Mouse (Mus musculus) heart, embryonic 11.5 days (tissue): ENCODE results near the gene Mob2. TPM values are rescaled to one million over a fixed set of nuclear protein-coding genes. Genes with fewer than 3 reads are reported as not detected.
A peak's percentile ranks its signal among the peaks of the same experiment; 100 is the strongest.

Source experiments
- ATAC-seq: fragments of 200-750 bp; cut with Nextera tagmentation; replicated peaks from 2 replicates; pipeline ENCODE4 v1.8.0; 2017; ENCODE audit warnings: moderate library complexity; ENCODE audit not compliant: insufficient number of reproducible peaks, low FRiP score, low TSS enrichment
- H3K27ac ChIP-seq: fragments of 300-500 bp; sonication (generic); 2 replicates; pipeline ENCODE4 v1.5.1; 2014; ENCODE audit warnings: mild to moderate bottlenecking, low read depth, low read length
- H3K27me3 ChIP-seq: fragments of 300-500 bp; sonication (generic); 2 replicates; pipeline ENCODE4 v1.6.1; 2014; ENCODE audit warnings: mild to moderate bottlenecking, low read length, mixed read lengths; ENCODE audit not compliant: control insufficient read depth, insufficient read depth
- H3K36me3 ChIP-seq: fragments of 300-500 bp; sonication (generic); 2 replicates; pipeline ENCODE4 v1.6.1; 2014; ENCODE audit warnings: mild to moderate bottlenecking, low read length, moderate library complexity, mixed read lengths; ENCODE audit not compliant: control insufficient read depth, insufficient read depth
- H3K4me1 ChIP-seq: fragments of 300-500 bp; sonication (generic); 2 replicates; pipeline ENCODE4 v1.6.1; 2014; ENCODE audit warnings: low read length; ENCODE audit not compliant: control insufficient read depth, insufficient read depth
- H3K4me2 ChIP-seq: fragments of 300-500 bp; sonication (generic); 2 replicates; pipeline ENCODE4 v1.6.1; 2014; ENCODE audit warnings: mild to moderate bottlenecking, moderate library complexity
- H3K4me3 ChIP-seq: fragments of 300-500 bp; sonication (generic); 2 replicates; pipeline ENCODE4 v1.5.1; 2014; ENCODE audit warnings: low read depth, low read length
- H3K9ac ChIP-seq: fragments of 300-500 bp; sonication (generic); 2 replicates; pipeline ENCODE4 v1.6.1; 2014; ENCODE audit warnings: mild to moderate bottlenecking, low read depth, low read length, moderate library complexity
- H3K9me3 ChIP-seq: fragments of 300-500 bp; sonication (generic); replicated peaks from 2 replicates; pipeline ENCODE4 v1.6.1; 2016; ENCODE audit warnings: low read length; ENCODE audit not compliant: control insufficient read depth
- WGBS: fragments of 180-500 bp; shearing (Covaris S2); extraction: QIAGEN DNeasy Blood & Tissue Kit; methylation state at CpG from one replicate; pipeline ENCODE4 v1.1.7; 2014; ENCODE audit not compliant: insufficient replicate concordance; 5-methylcytosine and 5-hydroxymethylcytosine counted together
- polyA plus RNA-seq: library from polyadenylated mRNA; unstranded; fragments of >200 nt; fragmentation: Nextera tagmentation; extraction: Ambion mirVana; gene quantifications from 2 replicates; pipeline ENCODE4 v1.2.1, GENCODE M21; 2014

The Mob2 gene
- polyA plus RNA-seq, 1 experiment from 2014 or later = 50.3 TPM

- Histone ChIP-seq H3K27me3 (no peaks in the 10 kb centered on the region), H3K27ac (no peak overlapping the region), H3K4me1 (no peaks in the 10 kb centered on the region), H3K9ac (no peak overlapping the region), H3K36me3 (no peaks in the 10 kb centered on the region), H3K4me3 (no peak overlapping the region), H3K9me3 (no peaks in the 10 kb centered on the region), H3K4me2 (no peak overlapping the region)
- WGBS = 80% methylated on average over 1 of the region's 1 CpGs
- ATAC-seq = no peak
Measured at GRCm38 (mm10) chr7:142045932-142046331, 14.9 kb downstream of the Mob2 start.

GRCm38 (mm10) chr7:142045344-142045743, 15.5 kb downstream of the Mob2 start:
- Histone ChIP-seq H3K27me3 (no peaks in the 10 kb centered on the region), H3K36me3 (no peaks in the 10 kb centered on the region), H3K27ac (no peak overlapping the region), H3K4me3 (no peak overlapping the region), H3K4me2 (no peak overlapping the region), H3K9me3 (no peaks in the 10 kb centered on the region), H3K9ac (no peak overlapping the region), H3K4me1 (no peaks in the 10 kb centered on the region)
- WGBS = 80% methylated on average over 2 of the region's 2 CpGs
- ATAC-seq = no peak

GRCm38 (mm10) chr7:142040756-142041155, 20.1 kb downstream of the Mob2 start:
- H3K4me2 ChIP-seq = no peak overlapping the region
- H3K27ac ChIP-seq = no peak overlapping the region
- H3K36me3 ChIP-seq = no peaks in the 10 kb centered on the region
- no peaks in the 10 kb centered on the region for H3K9me3 ChIP-seq
- no peak overlapping the region for H3K4me3 ChIP-seq
- no peak for ATAC-seq
- H3K4me1 ChIP-seq = no peaks in the 10 kb centered on the region
- WGBS = 81% methylated on average over 3 of the region's 3 CpGs
- H3K27me3 ChIP-seq = no peaks in the 10 kb centered on the region
- no peak overlapping the region for H3K9ac ChIP-seq

GRCm38 (mm10) chr7:142037553-142038170, 23.2 kb downstream of the Mob2 start:
- WGBS = 75% methylated on average over 4 of the region's 4 CpGs
- H3K4me2 ChIP-seq = no peak overlapping the region
- no peak overlapping the region for H3K27ac ChIP-seq
- H3K36me3 ChIP-seq = no peaks in the 10 kb centered on the region
- H3K4me1 ChIP-seq = no peaks in the 10 kb centered on the region
- H3K9ac ChIP-seq = no peak overlapping the region
- no peak for ATAC-seq
- no peaks in the 10 kb centered on the region for H3K27me3 ChIP-seq
- no peak overlapping the region for H3K4me3 ChIP-seq
- H3K9me3 ChIP-seq = no peaks in the 10 kb centered on the region

- H3K4me3 ChIP-seq = no peak overlapping the region
- H3K27ac ChIP-seq = no peak overlapping the region
- 65% methylated on average over 2 of the region's 2 CpGs for WGBS
- H3K36me3 ChIP-seq = no peaks in the 10 kb centered on the region
- H3K4me2 ChIP-seq = no peak overlapping the region
- H3K9me3 ChIP-seq = no peaks in the 10 kb centered on the region
- H3K27me3 ChIP-seq = no peaks in the 10 kb centered on the region
- no peak for ATAC-seq
- H3K9ac ChIP-seq = no peak overlapping the region
- no peaks in the 10 kb centered on the region for H3K4me1 ChIP-seq
Measured at GRCm38 (mm10) chr7:142035048-142035811, 25.6 kb downstream of the Mob2 start.

GRCm38 (mm10) chr7:142034198-142034597, 26.7 kb downstream of the Mob2 start:
- Histone ChIP-seq H3K9me3 (no peaks in the 10 kb centered on the region), H3K4me3 (no peak overlapping the region), H3K27ac (no peak overlapping the region), H3K27me3 (no peaks in the 10 kb centered on the region), H3K4me1 (no peaks in the 10 kb centered on the region), H3K36me3 (no peaks in the 10 kb centered on the region), H3K4me2 (no peak overlapping the region), H3K9ac (no peak overlapping the region)
- WGBS = 74% methylated on average over 2 of the region's 2 CpGs
- ATAC-seq = no peak

GRCm38 (mm10) chr7:142030073-142030472, 30.8 kb downstream of the Mob2 start:
- Histone ChIP-seq H3K27me3 (no peaks in the 10 kb centered on the region), H3K4me3 (no peak overlapping the region), H3K4me1 (peaks cover 16% of the 10 kb centered on the region), H3K36me3 (no peaks in the 10 kb centered on the region), H3K4me2 (no peak overlapping the region), H3K9me3 (no peaks in the 10 kb centered on the region), H3K27ac (no peak overlapping the region), H3K9ac (no peak overlapping the region)
- ATAC-seq = no peak

- H3K27me3 ChIP-seq = no peaks in the 10 kb centered on the region
- H3K4me3 ChIP-seq = no peak overlapping the region
- WGBS = 52% methylated on average over 4 of the region's 4 CpGs
- 0 out of 2 replicates have a peak overlapping the region, but pooled peaks have one; percentile 24 for H3K9ac ChIP-seq
- peak overlapping the region; percentile 57 for H3K27ac ChIP-seq
- H3K9me3 ChIP-seq = no peaks in the 10 kb centered on the region
- H3K4me1 ChIP-seq = peaks cover 21% of the 10 kb centered on the region
- ATAC-seq = peak; percentile 82
- no peaks in the 10 kb centered on the region for H3K36me3 ChIP-seq
- peak overlapping the region; percentile 25 for H3K4me2 ChIP-seq
Measured at GRCm38 (mm10) chr7:142025926-142026325, 34.9 kb downstream of the Mob2 start.

- peaks cover 24% of the 10 kb centered on the region for H3K4me1 ChIP-seq
- no peaks in the 10 kb centered on the region for H3K9me3 ChIP-seq
- H3K27ac ChIP-seq = peak overlapping the region; percentile 57
- no peak for ATAC-seq
- H3K27me3 ChIP-seq = no peaks in the 10 kb centered on the region
- no peak overlapping the region for H3K4me3 ChIP-seq
- WGBS = 55% methylated on average over 2 of the region's 2 CpGs
- H3K9ac ChIP-seq = no peak overlapping the region
- no peaks in the 10 kb centered on the region for H3K36me3 ChIP-seq
- H3K4me2 ChIP-seq = peak overlapping the region; percentile 27
Measured at GRCm38 (mm10) chr7:142025196-142025595, 35.7 kb downstream of the Mob2 start.
